Comparison of ENCODE assay signal across 8 mouse cellular contexts in genomic region chr12:8331489-8332173, GRCm38 (mm10). TPM values are rescaled to one million over a fixed set of nuclear protein-coding genes. Genes with fewer than 3 reads are reported as not detected.
DNase-seq lines count a peak whose midpoint lies in the region; ATAC-seq lines count a peak whose summit lies in the region.

No protein-coding gene starts in this region.

- ATAC-seq in hindbrain, embryonic 15.5 days (ENCODE audit: low FRiP score, low read depth), result peak; percentile 52

- no peak overlapping the region for H3K4me2 ChIP-seq in hindbrain, embryonic 15.5 days

- DNase-seq in cerebellum, postnatal 14 days, result peak; percentile 63 to 70
- DNase-seq in cerebellum, adult 11 months, result no peak
- peak; percentile 59 for DNase-seq in urinary bladder, postnatal 14 days (ENCODE audit: low spot score)
- no peak for DNase-seq in urinary bladder, postnatal 10 days (ENCODE audit: low spot score)
- no peak for DNase-seq in right cerebral cortex, adult 18-20 months
- DNase-seq in embryo, embryonic 10 days (ENCODE audit: low spot score), result no peak
- no peak for DNase-seq in layer of hippocampus, postnatal 10 days (ENCODE audit: low spot score in 2 of 2)

- no peaks in the 10 kb centered on the region for H3K9me3 ChIP-seq in hindbrain, embryonic 15.5 days

- H3K4me1 ChIP-seq in hindbrain, embryonic 15.5 days (replicated peaks), result peaks cover 27% of the 10 kb centered on the region

- WGBS in hindbrain, embryonic 15.5 days, result 43% methylated on average over 14 of the region's 14 CpGs

- no peak overlapping the region for H3K4me3 ChIP-seq in hindbrain, embryonic 15.5 days

- H3K27me3 ChIP-seq in hindbrain, embryonic 15.5 days, result no peaks in the 10 kb centered on the region

- H3K9ac ChIP-seq in hindbrain, embryonic 15.5 days, result no peak overlapping the region

- peaks cover 8% of the 10 kb centered on the region for H3K36me3 ChIP-seq in hindbrain, embryonic 15.5 days

- 0 out of 2 replicates have a peak overlapping the region, but pooled peaks have one; percentile 4 for H3K27ac ChIP-seq in hindbrain, embryonic 15.5 days (replicated peaks)

RNA-seq across cellular contexts. Expression of gene Hs1bp3, which starts 18.4 kb away (rescaled TPM):
- 10.2 and 10.8 TPM in 2 replicates for polyA plus RNA-seq in hindbrain, embryonic 15.5 days (2015; fragmentation: Nextera tagmentation; extraction: Ambion mirVana)
- total RNA-seq in layer of hippocampus, postnatal 10 days (2021), result 10 to 100 TPM; 10.5 to 12.0 TPM

RNA-seq across cellular contexts. Expression of gene Gdf7, which starts 29.9 kb away (rescaled TPM):
- polyA plus RNA-seq in hindbrain, embryonic 15.5 days (2015; fragmentation: Nextera tagmentation; extraction: Ambion mirVana), result 0.41 and 0.65 TPM in 2 replicates
- total RNA-seq in layer of hippocampus, postnatal 10 days (2021), result not detected

Comparison
In these comparisons a context has a peak if more than half of its experiments do, and no peak if none do; other contexts are left out.
1. DNase-seq: peak in cerebellum, postnatal 14 days (2 of 2) and urinary bladder, postnatal 14 days (single experiment); none in cerebellum, adult 11 months (single experiment), urinary bladder, postnatal 10 days (single experiment), right cerebral cortex, adult 18-20 months (single experiment), embryo, embryonic 10 days (single experiment) and layer of hippocampus, postnatal 10 days (0 of 2).